In the genomic region with DNA sequence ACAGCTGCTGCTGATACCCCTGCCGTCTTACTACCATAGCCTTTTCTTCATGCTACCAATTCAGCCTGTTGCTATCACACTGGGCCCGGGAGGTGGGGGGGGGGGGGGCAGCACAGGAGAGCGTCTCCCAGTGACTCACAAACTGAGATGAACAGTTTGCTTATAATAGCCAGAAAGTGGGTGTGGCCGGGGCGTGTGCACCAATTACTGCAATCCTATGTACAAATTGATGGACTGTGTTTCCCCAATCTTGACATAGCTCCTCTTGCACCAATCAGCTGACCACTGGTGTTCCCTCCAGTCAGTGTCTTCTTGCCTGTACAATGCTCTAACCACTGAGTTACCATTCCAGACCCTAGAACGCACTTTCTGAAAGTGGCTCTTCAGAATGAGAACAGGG, we compare ENCODE assay signal across 18 mouse cellular contexts. TPM values are rescaled to one million over a fixed set of nuclear protein-coding genes. Genes with fewer than 3 reads are reported as not detected.
DNase-seq lines count a peak whose midpoint lies in the region; ATAC-seq lines count a peak whose summit lies in the region.
"Had no signal": no experiment of that assay in that cellular context is flagged by ENCODE, and none has a peak within 500 bp of the region (broad histone marks: within the 10 kb centered on the region; RNA-seq: fewer than 3 reads in every experiment).

No protein-coding gene starts in this region.

- H3K36me3 ChIP-seq in midbrain, embryonic 11.5 days (ENCODE audit: control insufficient read depth, insufficient read depth, low read length), result no peaks in the 10 kb centered on the region
- H3K36me3 ChIP-seq in midbrain, embryonic 13.5 days, result no peaks in the 10 kb centered on the region
- H3K36me3 ChIP-seq in limb, embryonic 10.5 days, result no peaks in the 10 kb centered on the region
- H3K36me3 ChIP-seq: embryonic facial prominence, embryonic 10.5 days; heart, embryonic 13.5 days had no signal

- no peak overlapping the region for H3K9ac ChIP-seq in midbrain, embryonic 11.5 days (ENCODE audit: low read length)
- H3K9ac ChIP-seq in midbrain, embryonic 13.5 days (replicated peaks), result no peak overlapping the region
- H3K9ac ChIP-seq: forebrain, embryonic 13.5 days; forebrain, postnatal 0 days; heart, embryonic 13.5 days had no signal

- peak; percentile 23 for DNase-seq in midbrain, embryonic 11.5 days (ENCODE audit: low spot score, missing footprints)
- peak; percentile 87 for DNase-seq in NIH3T3 (ENCODE audit: low read depth)
- DNase-seq in limb, embryonic 10.5 days (ENCODE audit: low spot score), result no peak
- peak; percentile 81 for DNase-seq in retina, embryonic 14.5 days (ENCODE audit: low spot score)
- no peak for DNase-seq in adrenal gland, postnatal 36 days
- DNase-seq in gastrocnemius, postnatal 14 days, result no peak
- DNase-seq in thymus, postnatal 14 days, result no peak
- DNase-seq: cerebellum, adult 18-20 months; cerebellum, adult 9-11 months; cerebellum, postnatal 36 days; forebrain, postnatal 0 days; heart, adult 11 months; heart, postnatal 36 days had no signal

- no peak overlapping the region for H3K4me2 ChIP-seq in midbrain, embryonic 11.5 days
- no peak overlapping the region for H3K4me2 ChIP-seq in midbrain, embryonic 13.5 days (replicated peaks)
- H3K4me2 ChIP-seq: forebrain, embryonic 13.5 days; heart, embryonic 13.5 days had no signal

- 83% methylated on average over 6 of the region's 6 CpGs for WGBS in midbrain, embryonic 11.5 days
- WGBS in midbrain, embryonic 13.5 days, result 79% methylated on average over 6 of the region's 6 CpGs
- WGBS in limb, embryonic 10.5 days, result 75% methylated on average over 6 of the region's 6 CpGs

- H3K9me3 ChIP-seq in midbrain, embryonic 11.5 days (ENCODE audit: control insufficient read depth, low read length), result no peaks in the 10 kb centered on the region
- H3K9me3 ChIP-seq in midbrain, embryonic 13.5 days, result no peaks in the 10 kb centered on the region
- H3K9me3 ChIP-seq in limb, embryonic 10.5 days (replicated peaks), result no peaks in the 10 kb centered on the region
- H3K9me3 ChIP-seq: embryonic facial prominence, embryonic 10.5 days; forebrain, embryonic 13.5 days; heart, embryonic 13.5 days had no signal

- ATAC-seq in midbrain, embryonic 11.5 days (ENCODE audit: low FRiP score), result no peak
- no peak for ATAC-seq in midbrain, embryonic 13.5 days
- ATAC-seq: forebrain, embryonic 13.5 days; forebrain, postnatal 0 days; inflammation-experienced regulatory T-cells, adult 6 months had no signal

- H3K4me3 ChIP-seq in midbrain, embryonic 11.5 days (ENCODE audit: low read depth, low read length), result no peak overlapping the region
- no peak overlapping the region for H3K4me3 ChIP-seq in midbrain, embryonic 13.5 days (replicated peaks)
- H3K4me3 ChIP-seq in limb, embryonic 10.5 days, result no peak overlapping the region
- H3K4me3 ChIP-seq: embryonic facial prominence, embryonic 10.5 days; forebrain, embryonic 13.5 days; heart, embryonic 13.5 days had no signal

- intact Hi-C loops in gastrocnemius, postnatal 14 days (cut with DNase I; ENCODE audit: low total_unique reads), result no loop called here

- H3K27me3 ChIP-seq in midbrain, embryonic 11.5 days (ENCODE audit: control insufficient read depth, insufficient read depth, low read length), result no peaks in the 10 kb centered on the region
- H3K27me3 ChIP-seq in midbrain, embryonic 13.5 days, result no peaks in the 10 kb centered on the region
- no peaks in the 10 kb centered on the region for H3K27me3 ChIP-seq in limb, embryonic 10.5 days (ENCODE audit: low read depth, poor library complexity, severe bottlenecking)

- H3K4me1 ChIP-seq in midbrain, embryonic 11.5 days (ENCODE audit: control insufficient read depth, insufficient read depth, low read length), result no peaks in the 10 kb centered on the region
- H3K4me1 ChIP-seq in midbrain, embryonic 13.5 days (replicated peaks), result 0 out of 2 replicates have a peak, but pooled peaks cover 3% of the 10 kb centered on the region
- peaks cover 63% of the 10 kb centered on the region for H3K4me1 ChIP-seq in limb, embryonic 10.5 days
- H3K4me1 ChIP-seq: heart, embryonic 13.5 days had no signal

- H3K27ac ChIP-seq in midbrain, embryonic 11.5 days (ENCODE audit: low read depth, low read length), result no peak overlapping the region
- H3K27ac ChIP-seq in midbrain, embryonic 13.5 days, result no peak overlapping the region
- peak overlapping the region; percentile 3; the same call in 1 of the 2 replicates for H3K27ac ChIP-seq in limb, embryonic 10.5 days
- H3K27ac ChIP-seq: embryonic facial prominence, embryonic 10.5 days; forebrain, embryonic 13.5 days; heart, embryonic 13.5 days had no signal

RNA-seq across cellular contexts. Expression of a gene that starts 44.9 kb away (rescaled TPM):
- polyA plus RNA-seq in midbrain, embryonic 11.5 days (2014; fragmentation: Nextera tagmentation; extraction: Ambion mirVana), result 54.7 and 55.6 TPM in 2 replicates
- polyA plus RNA-seq in midbrain, embryonic 13.5 days (2015; fragmentation: Nextera tagmentation; extraction: Ambion mirVana), result 42.6 and 43.2 TPM in 2 replicates
- polyA plus RNA-seq in limb, embryonic 10.5 days (2016; fragmentation: Nextera tagmentation; extraction: Ambion mirVana), result 90.4 and 102 TPM in 2 replicates
- 10 to 100 TPM; 20.7 to 21.1 TPM for total RNA-seq in adrenal gland, postnatal 36 days (2021)
- 10 to 100 TPM; 15.1 to 17.3 TPM for total RNA-seq in gastrocnemius, postnatal 14 days (2021)

RNA-seq across cellular contexts. Expression of a gene that starts 44.9 kb away (rescaled TPM):
- polyA plus RNA-seq in midbrain, embryonic 11.5 days (2014; fragmentation: Nextera tagmentation; extraction: Ambion mirVana), result 32.2 and 33.0 TPM in 2 replicates
- 16.4 and 19.8 TPM in 2 replicates for polyA plus RNA-seq in midbrain, embryonic 13.5 days (2015; fragmentation: Nextera tagmentation; extraction: Ambion mirVana)
- 38.1 and 51.8 TPM in 2 replicates for polyA plus RNA-seq in limb, embryonic 10.5 days (2016; fragmentation: Nextera tagmentation; extraction: Ambion mirVana)
- 10 to 100 TPM; 20.3 to 22.8 TPM for total RNA-seq in adrenal gland, postnatal 36 days (2021)
- 1 to 10 TPM; 7.7 to 9.5 TPM for total RNA-seq in gastrocnemius, postnatal 14 days (2021)

Comparison
In these comparisons a context has a peak if more than half of its experiments do, and no peak if none do; other contexts are left out.
1. DNase-seq: peak in midbrain, embryonic 11.5 days (single experiment), NIH3T3 (single experiment) and retina, embryonic 14.5 days (single experiment); none in limb, embryonic 10.5 days (single experiment), adrenal gland, postnatal 36 days (0 of 2), gastrocnemius, postnatal 14 days (single experiment) and thymus, postnatal 14 days (single experiment).